Mouse (Mus musculus): Measurements from ENCODE around the gene Porcn. TPM values are rescaled to one million over a fixed set of nuclear protein-coding genes. Genes with fewer than 3 reads are reported as not detected.

The Porcn gene
- polyA plus RNA-seq, 1 experiment from 2014 or later, result 13.8 TPM

DNA sequence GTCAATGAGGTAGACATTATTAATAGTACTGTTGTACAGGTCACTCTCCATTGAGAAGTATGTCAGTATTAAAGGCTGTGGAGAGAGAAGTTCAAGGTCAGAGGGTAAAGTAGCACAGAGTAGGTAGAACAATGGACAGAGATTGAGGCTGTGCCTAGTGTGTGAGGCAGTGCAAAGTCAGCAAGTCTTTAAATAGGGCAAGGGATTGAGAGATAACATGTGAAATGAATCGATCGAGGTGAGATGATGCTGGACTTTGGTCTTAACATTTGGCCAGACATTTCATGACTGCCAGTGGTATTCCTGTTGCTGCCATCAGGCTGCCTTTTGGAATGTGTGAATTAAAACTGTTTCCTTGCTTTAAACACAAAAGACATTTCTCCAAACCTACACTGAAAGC, 27.5 kb downstream of the Porcn start:
- POLR2A ChIA-PET, result no interaction called here
- ATAC-seq (no peak), DNase-seq (ENCODE audit: low read depth, low spot score) (no peak)
- TF ChIP-seq CTCF (IDR thresholded peaks at IDR 0.05), result no peak
- CTCF ChIA-PET, result interaction anchor here (1.3 kb wide), 1 partner anchor 75 kb away, joined by 4 read pairs; no protein-coding TSS in a partner anchor
- peaks cover 5% of the 10 kb centered on the region for H3K27me3 ChIP-seq
- in situ Hi-C loops (cut with MboI; ENCODE audit: low pct_unique_long_range_greater_than_20kb), result no loop called here

- H3K27me3 ChIP-seq, result peaks cover 5% of the 10 kb centered on the region
- ATAC-seq (peak; percentile 85), DNase-seq (ENCODE audit: low read depth, low spot score) (peak; percentile 54)
- ChIA-PET CTCF (interaction anchor here (0.8 kb wide), 1 partner anchor 17 kb away, joined by 3 read pairs; no protein-coding TSS in a partner anchor), POLR2A (no interaction called here)
- no peak for TF ChIP-seq CTCF (IDR thresholded peaks at IDR 0.05)
- in situ Hi-C loops (cut with MboI; ENCODE audit: low pct_unique_long_range_greater_than_20kb), result no loop called here
Measured at GRCm38 (mm10) chrX:8175504-8176385, 30.6 kb downstream of the Porcn start, which contains the start of gene Tbc1d25. Gene Tbc1d25, minus strand, starts transcription at chrX:8176181.

- no peak for TF ChIP-seq CTCF (IDR thresholded peaks at IDR 0.05)
- in situ Hi-C loops (cut with MboI; ENCODE audit: low pct_unique_long_range_greater_than_20kb), result no loop called here
- H3K27me3 ChIP-seq, result peaks cover 5% of the 10 kb centered on the region
- no peak for ATAC-seq
- DNase-seq (ENCODE audit: low read depth, low spot score), result no peak
- CTCF ChIA-PET, result interaction anchor here (0.8 kb wide), 1 partner anchor 17 kb away, joined by 3 read pairs; no protein-coding TSS in a partner anchor
- POLR2A ChIA-PET, result no interaction called here
Measured at GRCm38 (mm10) chrX:8175169-8175503, 31.2 kb downstream of the Porcn start.

GRCm38 (mm10) chrX:8167716-8168647, 38.3 kb downstream of the Porcn start:
- ChIA-PET CTCF (no interaction called here), POLR2A (no interaction called here)
- ATAC-seq (no peak), DNase-seq (ENCODE audit: low read depth, low spot score) (no peak)
- peaks cover 4% of the 10 kb centered on the region for H3K27me3 ChIP-seq
- TF ChIP-seq CTCF (IDR thresholded peaks at IDR 0.05), result no peak
- in situ Hi-C loops (cut with MboI; ENCODE audit: low pct_unique_long_range_greater_than_20kb), result no loop called here

DNA sequence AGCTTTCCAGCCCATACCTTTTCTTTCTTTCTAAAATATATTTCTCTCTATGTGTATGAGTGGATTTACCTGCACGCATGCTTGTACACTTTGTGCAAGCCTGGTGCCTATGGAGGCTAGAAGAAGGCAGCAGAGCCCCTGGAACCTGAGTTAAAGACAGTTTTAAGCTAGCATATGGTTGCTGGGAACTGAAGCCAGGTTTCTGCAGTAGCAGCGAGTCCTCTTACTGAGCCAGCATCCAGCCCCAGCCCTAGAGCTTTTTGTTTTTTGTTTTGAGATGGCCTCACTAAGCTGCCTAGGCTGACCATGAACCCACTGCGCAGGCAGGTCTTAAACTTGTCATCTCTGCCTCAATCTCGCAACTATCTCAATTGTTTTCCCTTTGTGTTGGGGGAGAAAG, 41.9 kb downstream of the Porcn start:
- CTCF ChIA-PET, result interaction anchor here (1.1 kb wide), 1 partner anchor 14 kb away, joined by 3 read pairs; no protein-coding TSS in a partner anchor

GRCm38 (mm10) chrX:8163076-8163475, 43.2 kb downstream of the Porcn start:
- H3K27me3 ChIP-seq, result no peaks in the 10 kb centered on the region
- no peak for DNase-seq (ENCODE audit: low read depth, low spot score)
- CTCF ChIA-PET, result no interaction called here
- no peak for TF ChIP-seq CTCF (IDR thresholded peaks at IDR 0.05)
- POLR2A ChIA-PET, result no interaction called here
- in situ Hi-C loops (cut with MboI; ENCODE audit: low pct_unique_long_range_greater_than_20kb), result no loop called here
- no peak for ATAC-seq

More for the DNA sequence above, 41.9 kb downstream of the Porcn start:
- in situ Hi-C loops (cut with MboI; ENCODE audit: low pct_unique_long_range_greater_than_20kb), result no loop called here
- no peak for TF ChIP-seq CTCF (IDR thresholded peaks at IDR 0.05)
- peaks cover 4% of the 10 kb centered on the region for H3K27me3 ChIP-seq
- POLR2A ChIA-PET, result no interaction called here
- no peak for ATAC-seq
- DNase-seq (ENCODE audit: low read depth, low spot score), result no peak

- in situ Hi-C loops (cut with MboI; ENCODE audit: low pct_unique_long_range_greater_than_20kb), result no loop called here
- DNase-seq (ENCODE audit: low read depth, low spot score) (no peak), ATAC-seq (peak; percentile 87)
- peaks cover 14% of the 10 kb centered on the region for H3K27me3 ChIP-seq
- CTCF ChIA-PET, result no interaction called here
- TF ChIP-seq CTCF (IDR thresholded peaks at IDR 0.05), result no peak
- POLR2A ChIA-PET, result interaction anchor here (0.6 to 0.8 kb wide), 2 partner anchors 110 to 1252 kb away, joined by 3 read pairs; no protein-coding TSS in a partner anchor
Measured at GRCm38 (mm10) chrX:8145153-8145991, 61.0 kb downstream of the Porcn start, which contains the start of gene Rbm3. Gene Rbm3, minus strand, starts transcription at chrX:8145880.

Other genes starting within 250 kb of the Porcn start
- not detected for gene Gata1, start 228.5 kb downstream of the Porcn start, polyA plus RNA-seq (2021)
- gene Glod5, start 188.0 kb downstream of the Porcn start, polyA plus RNA-seq (2021), result 3.2 TPM
- 31.9 TPM for gene Suv39h1, start 131.8 kb downstream of the Porcn start, polyA plus RNA-seq (2021)
- 0.10 TPM for gene Was, start 116.0 kb downstream of the Porcn start, polyA plus RNA-seq (2021)
- 66.1 TPM for gene Wdr13, start 73.6 kb downstream of the Porcn start, polyA plus RNA-seq (2021)
- gene Rbm3, start 60.6 kb downstream of the Porcn start, polyA plus RNA-seq (2021), result 255 TPM
- 15.5 TPM for gene Tbc1d25, start 30.3 kb downstream of the Porcn start, polyA plus RNA-seq (2021)
- 51.1 TPM for gene Ebp, start 13.0 kb downstream of the Porcn start, polyA plus RNA-seq (2021)
- gene Ftsj1, start 45.9 kb upstream of the Porcn start, polyA plus RNA-seq (2021), result 38.1 TPM
- not detected for gene Slc38a5, start 64.6 kb upstream of the Porcn start, polyA plus RNA-seq (2021)
- not detected for gene Ssxb10, start 120.9 kb upstream of the Porcn start, polyA plus RNA-seq (2021)
- gene Ssxb9, start 160.5 kb upstream of the Porcn start, polyA plus RNA-seq (2021), result not detected
- gene Ssxb1, start 206.8 kb upstream of the Porcn start, polyA plus RNA-seq (2021), result not detected